Mouse (Mus musculus): ENCODE data around the gene Fam107b. TPM values are rescaled to one million over a fixed set of nuclear protein-coding genes. Genes with fewer than 3 reads are reported as not detected.
"Not testable (repeated sequence)": the region's sequence is repeated elsewhere in the genome, so short reads cannot be mapped to it uniquely, and the experiment has no call there.

Gene Fam107b
- polyA plus RNA-seq, 1 experiment from 2014 or later, result 27.0 TPM

GRCm38 (mm10) chr2:3712369-3713042, 142.2 kb downstream of the Fam107b start:
- Histone ChIP-seq H3K27me3 (replicated peaks; ENCODE audit: control insufficient read depth, insufficient read depth, low read length) (0 out of 2 replicates have a peak, but pooled peaks cover 2% of the 10 kb centered on the region), H3K27ac (ENCODE audit: low read depth, low read length) (no peak overlapping the region), H3K9ac (ENCODE audit: low read depth, low read length) (no peak overlapping the region), H3K9me3 (ENCODE audit: control insufficient read depth, low read length) (no peaks in the 10 kb centered on the region), H3K36me3 (ENCODE audit: control insufficient read depth, insufficient read depth, low read length) (no peaks in the 10 kb centered on the region), H3K4me2 (ENCODE audit: low read length) (peak overlapping the region; percentile 76), H3K4me1 (ENCODE audit: control insufficient read depth, insufficient read depth, low read depth, low read length) (peaks cover 26% of the 10 kb centered on the region), H3K4me3 (ENCODE audit: low read length) (no peak overlapping the region)
- ATAC-seq, result 0 out of 2 replicates have a peak, but pooled peaks have one; percentile 7
- WGBS, result 64% methylated on average over 3 of the region's 3 CpGs

GRCm38 (mm10) chr2:3713212-3713681, 143.0 kb downstream of the Fam107b start:
- ATAC-seq, result peak; percentile 94
- Histone ChIP-seq H3K4me2 (ENCODE audit: low read length) (peak overlapping the region; percentile 76), H3K27me3 (replicated peaks; ENCODE audit: control insufficient read depth, insufficient read depth, low read length) (0 out of 2 replicates have a peak, but pooled peaks cover 2% of the 10 kb centered on the region), H3K27ac (ENCODE audit: low read depth, low read length) (peak overlapping the region; percentile 71), H3K4me1 (ENCODE audit: control insufficient read depth, insufficient read depth, low read depth, low read length) (peaks cover 26% of the 10 kb centered on the region), H3K9me3 (ENCODE audit: control insufficient read depth, low read length) (no peaks in the 10 kb centered on the region), H3K36me3 (ENCODE audit: control insufficient read depth, insufficient read depth, low read length) (no peaks in the 10 kb centered on the region), H3K4me3 (ENCODE audit: low read length) (peak overlapping the region; percentile 83), H3K9ac (ENCODE audit: low read depth, low read length) (peak overlapping the region; percentile 94)
- under 1% methylated on average over 41 of the region's 41 CpGs for WGBS

GRCm38 (mm10) chr2:3713682-3714361, 143.5 kb downstream of the Fam107b start:
- Histone ChIP-seq H3K27me3 (replicated peaks; ENCODE audit: control insufficient read depth, insufficient read depth, low read length) (0 out of 2 replicates have a peak, but pooled peaks cover 2% of the 10 kb centered on the region), H3K9me3 (ENCODE audit: control insufficient read depth, low read length) (no peaks in the 10 kb centered on the region), H3K4me1 (ENCODE audit: control insufficient read depth, insufficient read depth, low read depth, low read length) (peaks cover 26% of the 10 kb centered on the region), H3K4me3 (ENCODE audit: low read length) (peak overlapping the region; percentile 83), H3K4me2 (ENCODE audit: low read length) (peak overlapping the region; percentile 76), H3K9ac (ENCODE audit: low read depth, low read length) (peak overlapping the region; percentile 94), H3K27ac (ENCODE audit: low read depth, low read length) (peak overlapping the region; percentile 71), H3K36me3 (ENCODE audit: control insufficient read depth, insufficient read depth, low read length) (no peaks in the 10 kb centered on the region)
- no peak; the same call in 1 of the 2 replicates for ATAC-seq
- WGBS, result 2% methylated on average over 32 of the region's 38 CpGs

- Histone ChIP-seq H3K27me3 (replicated peaks; ENCODE audit: control insufficient read depth, insufficient read depth, low read length) (0 out of 2 replicates have a peak, but pooled peaks cover 2% of the 10 kb centered on the region), H3K4me2 (ENCODE audit: low read length) (peak overlapping the region; percentile 76), H3K9ac (ENCODE audit: low read depth, low read length) (peak overlapping the region; percentile 94), H3K36me3 (ENCODE audit: control insufficient read depth, insufficient read depth, low read length) (no peaks in the 10 kb centered on the region), H3K4me1 (ENCODE audit: control insufficient read depth, insufficient read depth, low read depth, low read length) (peaks cover 26% of the 10 kb centered on the region), H3K27ac (ENCODE audit: low read depth, low read length) (no peak overlapping the region), H3K9me3 (ENCODE audit: control insufficient read depth, low read length) (no peaks in the 10 kb centered on the region), H3K4me3 (ENCODE audit: low read length) (peak overlapping the region; percentile 83)
- no peak for ATAC-seq
- 44% methylated on average over 1 of the region's 1 CpGs for WGBS
Observed at GRCm38 (mm10) chr2:3714511-3714910, 144.2 kb downstream of the Fam107b start.

- Histone ChIP-seq H3K27me3 (replicated peaks; ENCODE audit: control insufficient read depth, insufficient read depth, low read length) (no peaks in the 10 kb centered on the region), H3K4me3 (ENCODE audit: low read length) (no peak overlapping the region), H3K9ac (ENCODE audit: low read depth, low read length) (no peak overlapping the region), H3K9me3 (ENCODE audit: control insufficient read depth, low read length) (no peaks in the 10 kb centered on the region), H3K4me1 (ENCODE audit: control insufficient read depth, insufficient read depth, low read depth, low read length) (peaks cover 26% of the 10 kb centered on the region), H3K4me2 (ENCODE audit: low read length) (peak overlapping the region; percentile 32), H3K27ac (ENCODE audit: low read depth, low read length) (no peak overlapping the region), H3K36me3 (ENCODE audit: control insufficient read depth, insufficient read depth, low read length) (no peaks in the 10 kb centered on the region)
- ATAC-seq, result no peak
- WGBS, result 69% methylated on average over 3 of the region's 3 CpGs
Observed at GRCm38 (mm10) chr2:3715424-3715823, 145.1 kb downstream of the Fam107b start.

GRCm38 (mm10) chr2:3717268-3717667, 147.0 kb downstream of the Fam107b start:
- no peaks in the 10 kb centered on the region for H3K9me3 ChIP-seq (ENCODE audit: control insufficient read depth, low read length)
- 71% methylated on average over 5 of the region's 5 CpGs for WGBS
- no peak overlapping the region for H3K27ac ChIP-seq (ENCODE audit: low read depth, low read length)
- no peaks in the 10 kb centered on the region for H3K36me3 ChIP-seq (ENCODE audit: control insufficient read depth, insufficient read depth, low read length)
- peaks cover 26% of the 10 kb centered on the region for H3K4me1 ChIP-seq (ENCODE audit: control insufficient read depth, insufficient read depth, low read depth, low read length)
- H3K27me3 ChIP-seq (replicated peaks; ENCODE audit: control insufficient read depth, insufficient read depth, low read length), result no peaks in the 10 kb centered on the region
- no peak overlapping the region for H3K4me2 ChIP-seq (ENCODE audit: low read length)
- H3K9ac ChIP-seq (ENCODE audit: low read depth, low read length), result no peak overlapping the region
- H3K4me3 ChIP-seq (ENCODE audit: low read length), result no peak overlapping the region
- no peak for ATAC-seq

GRCm38 (mm10) chr2:3717847-3718246, 147.6 kb downstream of the Fam107b start:
- no peak overlapping the region for H3K9ac ChIP-seq (ENCODE audit: low read depth, low read length)
- no peaks in the 10 kb centered on the region for H3K36me3 ChIP-seq (ENCODE audit: control insufficient read depth, insufficient read depth, low read length)
- H3K27me3 ChIP-seq (replicated peaks; ENCODE audit: control insufficient read depth, insufficient read depth, low read length), result no peaks in the 10 kb centered on the region
- H3K9me3 ChIP-seq (ENCODE audit: control insufficient read depth, low read length), result no peaks in the 10 kb centered on the region
- WGBS, result 86% methylated on average over 4 of the region's 4 CpGs
- ATAC-seq, result no peak
- no peak overlapping the region for H3K4me2 ChIP-seq (ENCODE audit: low read length)
- no peak overlapping the region for H3K4me3 ChIP-seq (ENCODE audit: low read length)
- no peak overlapping the region for H3K27ac ChIP-seq (ENCODE audit: low read depth, low read length)
- peaks cover 26% of the 10 kb centered on the region for H3K4me1 ChIP-seq (ENCODE audit: control insufficient read depth, insufficient read depth, low read depth, low read length)

- H3K9ac ChIP-seq (ENCODE audit: low read depth, low read length); H3K4me2 ChIP-seq (ENCODE audit: low read length); H3K9me3 ChIP-seq (ENCODE audit: control insufficient read depth, low read length); H3K36me3 ChIP-seq (ENCODE audit: control insufficient read depth, insufficient read depth, low read length); H3K27me3 ChIP-seq (replicated peaks; ENCODE audit: control insufficient read depth, insufficient read depth, low read length); H3K27ac ChIP-seq (ENCODE audit: low read depth, low read length); H3K4me3 ChIP-seq (ENCODE audit: low read length); ATAC-seq: not testable (repeated sequence)
- H3K4me1 ChIP-seq (ENCODE audit: control insufficient read depth, insufficient read depth, low read depth, low read length), result peaks cover 21% of the 10 kb centered on the region
- WGBS, result 91% methylated on average over 5 of the region's 5 CpGs
Observed at GRCm38 (mm10) chr2:3719436-3720121, 149.3 kb downstream of the Fam107b start.

GRCm38 (mm10) chr2:3721107-3721506, 150.8 kb downstream of the Fam107b start:
- no peaks in the 10 kb centered on the region for H3K27me3 ChIP-seq (replicated peaks; ENCODE audit: control insufficient read depth, insufficient read depth, low read length)
- H3K4me3 ChIP-seq (ENCODE audit: low read length), result no peak overlapping the region
- H3K36me3 ChIP-seq (ENCODE audit: control insufficient read depth, insufficient read depth, low read length), result no peaks in the 10 kb centered on the region
- no peak for ATAC-seq
- WGBS, result 93% methylated on average over 5 of the region's 5 CpGs
- H3K27ac ChIP-seq (ENCODE audit: low read depth, low read length), result no peak overlapping the region
- no peak overlapping the region for H3K9ac ChIP-seq (ENCODE audit: low read depth, low read length)
- peaks cover 11% of the 10 kb centered on the region for H3K4me1 ChIP-seq (ENCODE audit: control insufficient read depth, insufficient read depth, low read depth, low read length)
- no peak overlapping the region for H3K4me2 ChIP-seq (ENCODE audit: low read length)
- no peaks in the 10 kb centered on the region for H3K9me3 ChIP-seq (ENCODE audit: control insufficient read depth, low read length)
